Mouse (Mus musculus): ENCODE results near the gene Ank3.

- no peak for TF ChIP-seq CTCF (IDR thresholded peaks at IDR 0.05; ENCODE audit: low read depth, low read length)
- TF ChIP-seq POLR2A (IDR thresholded peaks at IDR 0.05; ENCODE audit: extremely low read depth, insufficient read depth, low read length): no peak
Measured at GRCm38 (mm10) chr10:69804613-69805012, 406.0 kb downstream of the Ank3 start.

All from liver, adult 2 months (tissue).